Mouse (Mus musculus) liver, embryonic 11.5 days (tissue): ENCODE measurements at regions not wholly inside any gene's neighbourhood (a gene's known extent, or its start where the extent isn't known, plus 50 kb on each side); places are given as distances from the start of the nearest gene placed in this dataset.
A peak's percentile ranks its signal among the peaks of the same experiment; 100 is the strongest.

Source experiments
- ATAC-seq: fragments of 200-750 bp; cut with Nextera tagmentation; replicated peaks from 2 replicates; pipeline ENCODE4 v1.8.0; 2017; ENCODE audit warnings: moderate number of reproducible peaks, mild to moderate bottlenecking, moderate TSS enrichment, moderate library complexity; ENCODE audit not compliant: low FRiP score
- DNase-seq: peaks from one replicate; pipeline ENCODE4 v3.0.0-alpha.2; 2017; ENCODE audit warnings: low spot score
- H3K27ac ChIP-seq: fragments of 300-500 bp; sonication (generic); 2 replicates; pipeline ENCODE4 v1.5.1; 2014; ENCODE audit warnings: mild to moderate bottlenecking, low read depth, low read length, control low read depth
- H3K27me3 ChIP-seq: fragments of 300-500 bp; sonication (generic); replicated peaks from 2 replicates; pipeline ENCODE4 v1.6.1; 2014; ENCODE audit warnings: low read length, mixed read lengths; ENCODE audit not compliant: control insufficient read depth, insufficient read depth
- H3K36me3 ChIP-seq: fragments of 300-500 bp; sonication (generic); 2 replicates; pipeline ENCODE4 v1.6.1; 2014; ENCODE audit warnings: mild to moderate bottlenecking, low read length, moderate library complexity, mixed read lengths; ENCODE audit not compliant: control insufficient read depth, insufficient read depth
- H3K4me1 ChIP-seq: fragments of 300-500 bp; sonication (generic); replicated peaks from 2 replicates; pipeline ENCODE4 v1.6.1; 2014; ENCODE audit warnings: low read length, mixed read lengths; ENCODE audit not compliant: control insufficient read depth, insufficient read depth
- H3K4me2 ChIP-seq: fragments of 300-500 bp; sonication (generic); 2 replicates; pipeline ENCODE4 v1.6.1; 2014; ENCODE audit warnings: mild to moderate bottlenecking, control low read depth, moderate library complexity
- H3K4me3 ChIP-seq: fragments of 300-500 bp; sonication (generic); 2 replicates; pipeline ENCODE4 v1.5.1; 2014; ENCODE audit warnings: low read depth, low read length, control low read depth
- H3K9ac ChIP-seq: fragments of 300-500 bp; sonication (generic); 2 replicates; pipeline ENCODE4 v1.6.1; 2014; ENCODE audit warnings: low read depth, low read length, control low read depth
- H3K9me3 ChIP-seq: fragments of 300-500 bp; sonication (generic); 2 replicates; pipeline ENCODE4 v1.6.1; 2016; ENCODE audit warnings: low read length, inconsistent platforms, mixed read lengths; ENCODE audit not compliant: control insufficient read depth
- WGBS: fragments of 180-500 bp; shearing (Covaris S2); extraction: QIAGEN DNeasy Blood & Tissue Kit; methylation state at CpG from one replicate; pipeline ENCODE4 v1.1.7; 2014; 5-methylcytosine and 5-hydroxymethylcytosine counted together

- DNase-seq (no peak), ATAC-seq (no peak)
- H3K4me3 ChIP-seq: no peak overlapping the region
- H3K4me2 ChIP-seq: no peak overlapping the region
- H3K9ac ChIP-seq: no peak overlapping the region
- WGBS: 80% methylated on average over 4 of the region's 4 CpGs
- H3K27ac ChIP-seq: no peak overlapping the region
- H3K27me3 ChIP-seq: no peaks in the 10 kb centered on the region
- H3K36me3 ChIP-seq: no peaks in the 10 kb centered on the region
- H3K9me3 ChIP-seq: no peaks in the 10 kb centered on the region
- peaks cover 8% of the 10 kb centered on the region for H3K4me1 ChIP-seq
Observed at GRCm38 (mm10) chr12:69441764-69442163, 69.5 kb upstream of the Gm9887 start.

- WGBS: 57% methylated on average over 5 of the region's 5 CpGs
- no peak overlapping the region for H3K27ac ChIP-seq
- no peak overlapping the region for H3K4me2 ChIP-seq
- H3K4me1 ChIP-seq: peaks cover 3% of the 10 kb centered on the region; the same call in 1 of the 2 replicates
- DNase-seq (no peak), ATAC-seq (no peak)
- no peaks in the 10 kb centered on the region for H3K36me3 ChIP-seq
- no peaks in the 10 kb centered on the region for H3K9me3 ChIP-seq
- no peaks in the 10 kb centered on the region for H3K27me3 ChIP-seq
- H3K9ac ChIP-seq: no peak overlapping the region
- H3K4me3 ChIP-seq: no peak overlapping the region
Observed at GRCm38 (mm10) chr12:69438271-69438670, 66.0 kb upstream of the Gm9887 start.

GRCm38 (mm10) chr12:69436839-69437501 lies 64.7 kb upstream of the Gm9887 start:
- Histone ChIP-seq H3K27me3 (no peaks in the 10 kb centered on the region), H3K4me3 (no peak overlapping the region), H3K4me1 (no peaks in the 10 kb centered on the region), H3K9me3 (no peaks in the 10 kb centered on the region), H3K36me3 (no peaks in the 10 kb centered on the region), H3K27ac (no peak overlapping the region), H3K9ac (no peak overlapping the region), H3K4me2 (no peak overlapping the region)
- ATAC-seq (no peak), DNase-seq (no peak)
- WGBS: 63% methylated on average over 10 of the region's 10 CpGs

- Histone ChIP-seq H3K4me3 (no peak overlapping the region), H3K4me2 (no peak overlapping the region), H3K27ac (no peak overlapping the region), H3K4me1 (no peaks in the 10 kb centered on the region), H3K9ac (no peak overlapping the region), H3K9me3 (no peaks in the 10 kb centered on the region), H3K36me3 (no peaks in the 10 kb centered on the region), H3K27me3 (no peaks in the 10 kb centered on the region)
- no peak for ATAC-seq
- 61% methylated on average over 4 of the region's 4 CpGs for WGBS
- DNase-seq: no peak
Observed at GRCm38 (mm10) chr12:69434315-69434714, 62.1 kb upstream of the Gm9887 start.

- Histone ChIP-seq H3K4me2 (no peak overlapping the region), H3K36me3 (no peaks in the 10 kb centered on the region), H3K9ac (no peak overlapping the region), H3K4me1 (no peaks in the 10 kb centered on the region), H3K4me3 (no peak overlapping the region), H3K27ac (no peak overlapping the region), H3K9me3 (no peaks in the 10 kb centered on the region), H3K27me3 (no peaks in the 10 kb centered on the region)
- no peak for DNase-seq
- WGBS: 71% methylated on average over 7 of the region's 7 CpGs
- ATAC-seq: no peak
Observed at GRCm38 (mm10) chr12:69432086-69432485, 59.8 kb upstream of the Gm9887 start.

- H3K27me3 ChIP-seq: no peaks in the 10 kb centered on the region
- H3K4me3 ChIP-seq: no peak overlapping the region
- H3K4me1 ChIP-seq: peaks cover 6% of the 10 kb centered on the region; the same call in 1 of the 2 replicates
- H3K9ac ChIP-seq: no peak overlapping the region
- no peak for ATAC-seq
- no peaks in the 10 kb centered on the region for H3K36me3 ChIP-seq
- WGBS: 80% methylated on average over 6 of the region's 6 CpGs
- H3K9me3 ChIP-seq: no peaks in the 10 kb centered on the region
- no peak overlapping the region for H3K4me2 ChIP-seq
- DNase-seq: no peak
- H3K27ac ChIP-seq: no peak overlapping the region
Observed at GRCm38 (mm10) chr12:69428108-69428507, 55.9 kb upstream of the Gm9887 start.

GRCm38 (mm10) chr12:69425610-69426009 lies 53.4 kb upstream of the Gm9887 start:
- no peaks in the 10 kb centered on the region for H3K9me3 ChIP-seq
- ATAC-seq: no peak

GRCm38 (mm10) chr12:69424971-69425370 lies 52.7 kb upstream of the Gm9887 start:
- DNase-seq: no peak
- 66% methylated on average over 14 of the region's 14 CpGs for WGBS

More at GRCm38 (mm10) chr12:69425610-69426009, 53.4 kb upstream of the Gm9887 start:
- 76% methylated on average over 3 of the region's 3 CpGs for WGBS
- H3K9ac ChIP-seq: no peak overlapping the region
- no peak for DNase-seq
- no peaks in the 10 kb centered on the region for H3K36me3 ChIP-seq
- H3K4me1 ChIP-seq: peaks cover 6% of the 10 kb centered on the region; the same call in 1 of the 2 replicates
- H3K4me2 ChIP-seq: no peak overlapping the region
- H3K4me3 ChIP-seq: no peak overlapping the region
- no peak overlapping the region for H3K27ac ChIP-seq
- H3K27me3 ChIP-seq: no peaks in the 10 kb centered on the region

More at GRCm38 (mm10) chr12:69424971-69425370, 52.7 kb upstream of the Gm9887 start:
- H3K4me3 ChIP-seq: no peak overlapping the region
- H3K27me3 ChIP-seq: no peaks in the 10 kb centered on the region
- peaks cover 6% of the 10 kb centered on the region; the same call in 1 of the 2 replicates for H3K4me1 ChIP-seq
- ATAC-seq: no peak
- H3K9me3 ChIP-seq: no peaks in the 10 kb centered on the region
- no peak overlapping the region for H3K9ac ChIP-seq
- H3K36me3 ChIP-seq: no peaks in the 10 kb centered on the region
- H3K27ac ChIP-seq: peak overlapping the region; percentile 40; the same call in 1 of the 2 replicates
- no peak overlapping the region for H3K4me2 ChIP-seq
